Mouse (Mus musculus) cerebellum, adult 9-10 months (tissue): Measurements from ENCODE around the gene Ttc41.

ENCODE experiments used
- DNase-seq: peaks from one replicate; pipeline ENCODE4 v3.0.0; 2022

The Ttc41 gene

GRCm38 (mm10) chr10:86757724-86758123, 52.1 kb downstream of the Ttc41 start:
- no peak for DNase-seq

- DNase-seq, result no peak
These were observed 52.6 kb downstream of the Ttc41 start for GRCm38 (mm10) chr10:86758211-86758610.

- no peak for DNase-seq
These were observed 55.6 kb downstream of the Ttc41 start for GRCm38 (mm10) chr10:86761236-86761635.

- no peak for DNase-seq
These were observed 56.2 kb downstream of the Ttc41 start for GRCm38 (mm10) chr10:86761722-86762383.

GRCm38 (mm10) chr10:86762384-86762730, 56.7 kb downstream of the Ttc41 start:
- DNase-seq, result no peak

GRCm38 (mm10) chr10:86763672-86764071, 58.1 kb downstream of the Ttc41 start, which contains the start of gene Gm49358:
Gene Gm49358 (plus strand): TSS chr10:86763972.
- no peak for DNase-seq

- no peak for DNase-seq
These were observed 59.8 kb downstream of the Ttc41 start for GRCm38 (mm10) chr10:86765344-86765966.

GRCm38 (mm10) chr10:86769216-86769615, 63.6 kb downstream of the Ttc41 start:
- DNase-seq, result no peak

- DNase-seq, result no peak
These were observed 64.2 kb downstream of the Ttc41 start for GRCm38 (mm10) chr10:86769797-86770196.

- no peak for DNase-seq
These were observed 66.1 kb downstream of the Ttc41 start for GRCm38 (mm10) chr10:86771701-86772100.

GRCm38 (mm10) chr10:86772231-86772631, 66.6 kb downstream of the Ttc41 start:
- DNase-seq, result no peak

GRCm38 (mm10) chr10:86773360-86773759, 67.7 kb downstream of the Ttc41 start:
- no peak for DNase-seq

GRCm38 (mm10) chr10:86776281-86776680, 70.7 kb downstream of the Ttc41 start:
- no peak for DNase-seq

- DNase-seq, result no peak
These were observed 72.2 kb downstream of the Ttc41 start for GRCm38 (mm10) chr10:86777614-86778319.

GRCm38 (mm10) chr10:86778398-86779116, 72.9 kb downstream of the Ttc41 start, which contains the start of gene Nt5dc3:
Gene Nt5dc3 (plus strand): TSS chr10:86779005.
- DNase-seq, result peak; percentile 98

GRCm38 (mm10) chr10:86779117-86779755, 73.6 kb downstream of the Ttc41 start:
- peak; percentile 61 for DNase-seq

GRCm38 (mm10) chr10:86779816-86780500, 74.3 kb downstream of the Ttc41 start:
- peak; percentile 43 for DNase-seq

GRCm38 (mm10) chr10:86781641-86782040, 76.0 kb downstream of the Ttc41 start:
- DNase-seq, result no peak

GRCm38 (mm10) chr10:86782656-86783055, 77.0 kb downstream of the Ttc41 start:
- DNase-seq, result no peak

- DNase-seq, result no peak
These were observed 78.0 kb downstream of the Ttc41 start for GRCm38 (mm10) chr10:86783561-86783960.

GRCm38 (mm10) chr10:86784126-86784675, 78.6 kb downstream of the Ttc41 start:
- no peak for DNase-seq

GRCm38 (mm10) chr10:86785396-86785795, 79.8 kb downstream of the Ttc41 start:
- DNase-seq, result no peak
